Mouse (Mus musculus) yolk sac, embryonic 10.5 days (tissue): Measurements from ENCODE around the gene Fam3a.
"Not testable (repeated sequence)": the region's sequence is repeated elsewhere in the genome, so short reads cannot be mapped to it uniquely, and the experiment has no call there.

ENCODE experiments used
- DNase-seq: peaks from one replicate; pipeline ENCODE4 v3.0.0-alpha.2; 2017; ENCODE audit warnings: low spot score

The Fam3a gene

DNA sequence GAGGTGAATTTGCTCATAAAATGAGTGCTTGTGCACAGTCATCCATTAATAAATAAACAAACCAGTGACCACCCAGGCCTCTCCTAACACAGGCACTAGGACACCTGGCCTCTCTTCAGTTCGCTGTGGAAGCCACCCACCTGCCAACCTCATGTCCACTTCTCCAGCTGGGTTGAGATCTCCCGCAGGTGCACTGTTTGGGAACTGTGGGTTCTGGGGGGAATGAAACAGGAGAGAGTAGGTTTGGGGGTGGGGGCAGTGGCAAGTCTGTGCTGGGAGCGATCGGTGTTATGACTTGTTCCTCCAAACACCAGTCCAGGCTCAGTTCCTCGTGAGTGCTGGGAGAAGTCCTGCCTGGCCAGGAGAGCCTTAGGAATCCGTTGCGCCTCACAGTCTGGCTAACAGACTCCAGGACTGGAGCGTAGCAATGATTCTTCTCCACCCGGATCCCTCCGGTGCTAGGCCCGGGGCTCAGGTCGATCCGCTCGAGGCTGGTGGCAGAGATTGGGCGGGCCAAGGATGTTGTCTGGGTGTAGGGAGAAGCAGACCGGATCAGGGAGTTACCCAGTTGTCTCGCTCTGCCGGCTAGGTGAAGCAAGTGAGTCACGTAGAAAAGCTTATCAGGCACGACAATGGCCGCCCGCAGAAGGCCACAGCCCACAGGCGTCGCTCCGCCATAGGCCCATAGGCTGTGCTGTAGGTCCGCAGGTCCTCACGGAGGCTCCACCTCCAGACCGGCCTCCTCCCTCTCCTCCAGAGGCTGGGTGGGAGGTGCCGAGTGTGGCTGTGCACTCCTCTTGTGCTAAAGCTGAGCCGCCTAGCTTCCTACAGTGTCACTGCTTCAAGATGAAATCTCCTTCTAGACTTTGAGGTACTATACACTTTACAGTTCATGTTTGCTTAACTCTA is at the start of gene Fam3a, which contains the start of gene Ikbkg:
Gene Fam3a, minus strand, starts transcription at position 738 of the 909 bp plus-strand sequence.
Gene Ikbkg, plus strand, starts transcription at position 756 of the 909 bp plus-strand sequence.
- peak; percentile 83 for DNase-seq

DNA sequence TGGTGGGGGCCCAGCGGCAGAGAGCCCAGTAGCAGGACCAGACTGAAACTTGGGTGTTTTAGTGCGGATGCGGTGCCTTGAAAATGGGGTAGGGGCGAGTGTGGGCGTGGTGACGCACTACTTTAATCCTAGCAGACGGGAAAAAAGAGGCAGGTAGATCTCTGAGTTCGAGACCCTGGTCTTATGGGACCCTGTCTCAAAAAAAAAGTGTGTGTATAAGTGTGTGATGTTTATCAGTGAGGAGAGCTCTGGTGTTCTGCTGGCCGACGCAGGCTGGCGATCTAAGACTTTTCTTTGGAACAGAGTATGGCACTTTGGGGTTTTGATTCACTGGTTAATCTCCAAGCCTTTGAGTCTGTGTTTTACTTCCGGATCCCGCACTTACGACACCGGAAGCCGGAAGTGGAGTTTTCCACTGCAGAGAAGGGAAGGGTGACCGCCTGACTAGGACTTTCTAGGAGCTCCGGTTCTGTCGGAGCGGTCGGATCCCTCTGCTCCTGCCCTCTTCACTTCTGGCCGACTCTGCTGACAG is 36.3 kb upstream of the Fam3a start:
- DNase-seq, result peak; percentile 66

DNA sequence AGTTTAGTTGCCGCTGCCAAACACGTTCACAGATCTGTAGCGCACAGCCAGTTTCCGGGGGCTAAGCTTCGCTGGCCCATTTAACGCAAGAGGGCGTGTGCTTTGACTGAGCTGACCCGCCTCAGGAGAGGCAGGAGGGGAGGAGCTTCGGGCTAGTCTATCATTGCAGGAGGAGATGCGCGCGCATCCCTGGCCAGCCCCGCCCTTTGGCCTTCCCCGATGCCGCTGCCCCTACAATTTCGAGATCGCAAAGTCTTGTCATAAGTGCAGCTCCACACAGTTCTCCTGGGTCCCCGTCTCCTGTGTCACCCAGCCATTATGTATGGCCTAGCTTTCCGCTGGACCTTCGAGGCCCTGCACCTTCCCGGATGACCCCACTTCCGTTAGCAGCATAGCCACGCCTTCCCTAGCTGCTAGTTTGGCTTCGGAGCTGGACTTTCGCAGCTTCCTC is 35.8 kb upstream of the Fam3a start, which contains the start of gene G6pdx:
Gene G6pdx, minus strand, starts transcription at position 369 of the 451 bp plus-strand sequence.
- peak; percentile 88 for DNase-seq

DNA sequence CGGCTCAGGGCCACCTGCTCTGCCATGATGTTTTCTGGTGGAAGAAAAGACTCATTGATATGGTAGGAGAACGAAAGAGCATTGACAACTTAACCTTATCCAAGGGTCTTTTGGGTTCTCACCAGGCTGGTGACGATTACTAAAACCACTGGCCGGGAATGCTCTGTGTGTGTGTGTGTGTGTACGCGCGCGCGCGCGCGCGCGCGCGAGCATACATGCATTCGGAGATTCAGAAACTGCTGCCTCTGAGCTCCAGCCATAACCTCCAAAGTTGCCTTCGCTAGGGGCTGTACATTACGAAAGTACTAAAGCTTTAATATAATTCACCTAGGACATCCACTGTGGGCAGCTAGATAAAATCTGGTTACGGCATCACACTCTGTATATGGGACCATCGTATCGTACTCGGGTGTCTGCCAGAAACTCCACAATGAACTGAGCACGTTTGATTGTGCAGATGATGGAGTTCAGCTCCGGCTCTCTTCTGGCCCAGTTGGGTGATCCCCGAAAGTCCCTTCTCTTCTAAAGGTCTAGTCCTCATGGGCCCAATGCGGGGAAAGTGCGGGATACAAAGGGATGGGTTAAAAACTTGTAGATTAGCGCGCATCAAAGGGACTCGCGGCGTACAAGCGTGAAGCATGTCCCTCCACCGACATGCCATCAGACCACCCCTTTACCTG is 35.2 kb upstream of the Fam3a start:
- DNase-seq, result no peak

DNA sequence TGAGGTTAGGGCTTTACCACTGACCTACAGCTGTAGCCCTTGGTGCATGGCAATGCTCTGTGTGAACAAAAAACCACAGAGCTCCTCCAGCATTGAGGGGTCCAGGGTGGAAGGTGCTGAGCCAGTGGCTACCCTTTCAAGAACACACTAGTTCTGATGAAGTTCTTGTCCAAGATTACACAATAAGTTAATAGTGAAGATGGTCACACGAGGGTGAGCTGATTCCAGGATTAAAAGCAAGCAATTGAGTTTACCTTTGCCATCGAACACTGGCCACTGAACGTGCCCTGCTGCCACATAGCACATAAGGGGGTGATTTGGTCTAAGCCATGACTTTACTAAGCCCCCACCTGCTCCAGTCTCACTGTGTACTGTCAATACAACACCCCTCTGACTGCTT is 34.0 kb upstream of the Fam3a start:
- no peak for DNase-seq

DNA sequence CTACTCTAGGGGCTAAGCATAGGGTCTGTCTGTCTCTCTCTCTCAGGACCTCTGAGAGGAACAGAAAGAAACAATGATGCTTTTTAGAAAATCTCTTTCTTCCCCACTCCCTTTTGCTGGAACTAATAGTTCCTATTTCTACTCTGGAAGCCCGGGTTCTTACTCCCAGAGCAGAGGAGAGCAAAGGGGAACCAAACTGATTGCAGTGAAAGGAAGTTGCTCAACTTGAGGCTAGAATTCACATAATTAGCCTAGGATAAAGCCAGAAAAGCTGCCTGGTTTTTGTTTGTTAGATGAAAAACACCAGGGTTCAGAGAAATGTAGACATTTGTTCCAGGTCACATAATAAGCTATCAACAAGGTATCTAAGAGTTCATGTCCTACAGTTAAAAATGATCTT is 33.2 kb upstream of the Fam3a start:
- no peak for DNase-seq

DNA sequence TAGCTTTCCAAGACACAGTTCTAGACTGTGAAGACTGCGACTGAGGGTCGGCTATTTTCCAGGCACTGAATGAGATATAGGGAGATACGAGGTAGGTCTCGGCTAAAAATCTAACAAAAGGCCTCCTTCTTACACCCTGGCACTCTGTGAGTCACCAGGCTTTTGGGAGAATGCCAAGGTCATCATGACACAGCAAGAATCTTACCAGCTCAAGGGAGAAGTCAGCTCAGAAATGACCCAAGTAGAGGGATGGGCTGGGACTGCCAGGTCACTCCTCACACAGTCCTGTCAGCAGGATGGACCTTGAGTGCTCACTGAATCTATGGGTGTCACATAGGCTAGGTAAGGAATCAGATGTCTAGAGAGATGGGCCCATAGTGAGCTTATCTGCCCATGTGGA is 32.1 kb upstream of the Fam3a start:
- DNase-seq, result peak; percentile 12

DNA sequence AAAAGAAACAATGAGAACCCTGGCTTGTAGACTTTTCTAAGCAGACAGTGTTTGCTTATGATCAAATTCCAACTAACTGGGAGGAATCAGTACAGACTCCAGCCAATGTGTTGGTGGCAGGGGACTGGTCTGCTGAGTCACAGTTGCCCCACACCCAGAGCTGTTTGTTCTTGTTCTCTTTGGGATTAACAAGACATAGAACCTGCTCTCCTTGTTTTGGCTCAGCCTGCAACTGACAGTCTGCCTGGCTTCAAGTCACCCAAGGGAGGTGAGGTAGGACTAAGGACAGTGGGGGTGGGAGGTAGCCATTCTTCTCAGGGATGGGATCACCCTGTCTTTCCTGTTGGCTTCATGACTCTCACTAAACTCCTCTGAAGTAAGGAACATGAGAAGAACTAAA is 31.4 kb upstream of the Fam3a start:
- peak; percentile 71 for DNase-seq

DNA sequence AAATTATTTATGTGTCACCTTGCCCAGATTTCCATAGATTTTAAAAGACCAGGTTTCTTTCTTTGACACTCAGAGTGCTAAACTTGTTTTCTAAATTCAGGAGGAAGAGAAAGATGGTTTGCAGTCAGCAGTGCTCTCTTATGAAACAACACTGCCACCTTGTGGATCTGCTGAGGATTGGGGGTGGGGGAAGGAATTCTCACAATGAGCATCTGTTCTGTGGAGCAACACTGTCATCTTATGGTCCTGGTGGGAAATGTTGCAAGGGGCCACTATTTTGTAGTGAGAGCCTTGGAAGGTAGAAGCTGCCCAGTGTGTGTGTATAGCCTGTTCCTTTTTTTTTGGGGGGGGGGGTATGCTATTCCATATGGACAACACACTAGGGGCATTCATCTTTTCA is 20.3 kb upstream of the Fam3a start:
- DNase-seq, result peak; percentile 34

DNA sequence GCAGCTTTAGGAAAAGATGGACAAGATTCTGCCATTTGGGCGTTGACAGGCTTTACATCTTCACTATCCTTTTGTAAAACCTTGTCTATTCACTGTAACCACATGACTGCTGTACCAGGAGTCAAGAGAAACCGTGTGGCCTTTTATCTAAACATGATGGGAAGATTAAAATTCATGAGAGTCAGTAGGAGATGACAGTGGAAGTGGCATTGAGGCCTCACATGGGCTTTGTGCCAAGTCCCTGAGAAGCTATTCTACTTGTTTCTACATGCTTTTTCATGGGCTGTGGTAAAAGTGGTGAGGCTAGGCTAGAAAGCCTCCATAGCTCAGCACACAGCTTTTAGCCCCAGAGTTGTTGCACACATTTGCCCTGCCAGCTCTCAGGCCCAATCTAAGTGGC is 15.3 kb upstream of the Fam3a start:
- no peak for DNase-seq

DNA sequence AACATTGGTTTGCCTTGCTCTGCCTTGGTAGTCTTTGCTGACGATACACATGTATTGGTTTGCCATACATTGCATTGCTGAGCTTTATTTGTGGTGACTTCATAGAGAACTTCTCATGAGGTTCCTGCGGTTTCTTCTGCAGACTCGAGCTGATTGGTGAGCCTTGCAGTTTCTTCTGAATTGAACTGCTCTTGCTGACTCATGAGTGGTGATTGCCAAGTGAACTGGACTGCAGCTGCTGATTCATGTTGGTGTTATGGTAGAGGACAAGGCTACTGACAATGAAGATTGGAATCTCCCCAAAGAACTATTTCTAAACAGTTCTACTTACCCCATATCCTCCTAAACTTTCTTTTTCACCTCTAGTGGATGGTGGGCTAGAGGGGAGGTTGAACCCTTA is 7.1 kb upstream of the Fam3a start:
- DNase-seq, result no peak

DNA sequence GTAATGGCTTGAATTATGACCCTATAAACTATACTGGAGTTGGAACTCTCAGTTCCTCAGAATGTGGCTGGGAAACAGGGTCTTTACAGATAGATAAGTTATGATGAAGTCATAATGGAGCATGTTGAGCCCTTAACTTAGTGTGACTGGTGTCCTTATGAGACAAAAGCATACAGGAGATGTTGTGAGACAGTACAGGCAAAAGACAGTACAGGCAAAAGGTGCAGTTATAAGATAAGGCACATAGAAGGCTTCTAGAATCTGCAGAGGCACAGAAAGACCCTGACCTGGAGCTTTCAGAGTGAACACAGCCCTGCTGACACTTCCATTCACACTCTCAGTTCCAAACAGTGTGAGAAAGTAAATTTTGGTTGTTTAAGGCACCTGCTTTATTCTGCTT is 4.9 kb downstream of the Fam3a start:
- no peak for DNase-seq

DNA sequence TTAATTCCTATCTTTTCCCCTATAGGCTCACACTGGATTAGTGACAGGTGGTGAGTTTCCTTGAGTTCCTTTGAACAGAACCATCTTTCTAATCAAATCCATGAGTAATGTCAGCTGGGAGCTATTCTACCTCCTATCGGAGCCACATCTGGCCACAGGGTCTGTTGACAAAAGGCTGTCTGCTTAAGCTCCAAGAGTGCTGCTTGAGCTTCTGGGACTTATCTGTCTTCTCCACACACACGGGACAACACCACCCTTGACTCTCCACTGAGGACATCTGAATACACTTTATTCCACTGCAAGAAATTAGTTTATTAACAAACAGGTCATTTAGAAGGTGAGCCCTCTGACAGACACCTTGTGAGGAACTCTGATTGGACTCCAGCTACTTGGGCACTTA is 8.6 kb downstream of the Fam3a start:
- no peak for DNase-seq

DNA sequence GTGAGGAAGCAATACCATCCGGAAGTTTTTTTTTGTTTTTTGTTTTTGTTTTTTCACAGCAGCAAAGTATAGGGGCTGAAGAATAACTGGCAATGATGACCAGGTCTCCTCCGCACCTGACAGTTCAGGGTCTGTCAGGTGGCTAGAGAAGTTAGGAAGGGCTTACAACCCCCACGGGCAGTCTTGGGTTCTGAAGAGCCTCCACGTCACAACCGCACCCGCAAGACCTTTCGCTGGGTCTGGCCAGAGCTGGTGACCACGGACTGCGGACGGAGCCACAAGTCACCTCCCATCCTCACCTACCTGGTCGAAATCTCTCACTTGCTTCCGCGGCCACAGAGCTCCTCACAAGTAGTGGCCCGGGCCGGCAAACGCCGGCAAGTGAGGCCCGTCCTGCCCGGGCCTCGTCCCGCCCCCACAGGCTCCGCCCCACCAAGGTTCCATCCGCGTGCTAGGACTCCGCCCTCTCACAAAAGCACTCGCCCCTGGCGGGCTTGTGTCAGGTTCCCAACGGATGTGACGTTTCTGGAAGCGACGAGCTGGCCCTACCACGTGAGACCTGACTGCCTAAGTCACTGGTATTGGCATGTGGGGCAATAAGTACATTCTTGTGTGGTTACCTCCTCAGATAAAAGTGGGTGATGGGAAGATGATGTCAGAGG is 20.1 kb downstream of the Fam3a start, which contains the start of the genes Ubl4a and Slc10a3:
Gene Ubl4a, minus strand, starts transcription at position 331 of the 662 bp plus-strand sequence.
Gene Slc10a3, minus strand, starts transcription at position 462 of the 662 bp plus-strand sequence.
- peak; percentile 84 for DNase-seq

DNA sequence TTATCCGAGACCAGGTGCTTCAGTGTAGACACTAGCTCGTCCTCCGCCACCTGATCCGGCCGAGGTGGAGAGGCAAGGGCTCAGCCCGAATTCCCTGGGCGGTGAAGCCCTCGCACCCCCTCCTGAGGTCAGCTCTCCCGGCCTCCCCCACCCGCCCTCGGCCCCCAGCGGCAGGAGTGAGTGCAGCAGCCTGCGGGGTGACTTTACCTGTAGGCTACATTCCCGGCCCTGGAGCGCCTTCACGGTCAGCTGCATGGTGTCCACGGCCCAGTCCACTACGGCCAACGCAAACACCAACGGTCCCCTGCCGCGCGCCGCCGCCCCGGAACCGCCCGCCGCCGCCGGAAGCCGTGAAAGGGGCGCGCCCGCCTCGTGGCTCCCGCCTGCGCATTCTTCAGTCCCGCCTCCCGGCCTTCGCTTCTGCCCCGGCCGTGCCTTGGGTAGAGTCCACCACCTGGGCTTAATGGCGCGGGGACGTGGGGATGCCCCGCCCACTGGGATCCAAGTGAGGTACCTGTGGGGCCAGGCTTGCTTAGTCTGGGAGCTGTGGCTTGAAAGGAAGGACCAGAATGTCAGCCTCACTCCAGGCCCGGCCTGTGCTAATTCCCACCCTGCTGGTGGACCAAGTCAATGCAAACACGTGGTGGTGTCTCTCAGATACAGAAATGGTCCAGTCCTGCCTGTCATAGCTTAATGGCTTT is 24.7 kb downstream of the Fam3a start:
- DNase-seq, result peak; percentile 77

DNA sequence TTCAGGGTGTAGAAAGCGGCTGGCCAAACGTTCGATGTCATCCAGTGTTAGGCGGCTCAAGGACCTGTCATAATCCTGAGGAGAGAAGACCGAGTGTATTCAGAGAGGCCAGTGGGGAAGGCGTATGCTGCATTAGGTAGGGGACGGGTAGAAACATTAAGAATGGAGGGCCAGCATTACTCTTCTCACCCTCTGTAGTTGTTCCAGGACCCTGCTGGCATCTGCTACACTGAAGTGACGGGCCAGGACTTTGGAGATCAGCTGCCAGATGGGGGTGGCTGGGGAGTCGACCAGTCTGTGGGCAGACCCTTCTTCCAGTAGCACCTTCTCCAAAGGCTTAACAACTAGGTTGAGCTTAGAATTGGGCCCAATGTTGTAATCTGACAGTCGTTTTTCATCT is 25.6 kb downstream of the Fam3a start:
- DNase-seq, result no peak

DNA sequence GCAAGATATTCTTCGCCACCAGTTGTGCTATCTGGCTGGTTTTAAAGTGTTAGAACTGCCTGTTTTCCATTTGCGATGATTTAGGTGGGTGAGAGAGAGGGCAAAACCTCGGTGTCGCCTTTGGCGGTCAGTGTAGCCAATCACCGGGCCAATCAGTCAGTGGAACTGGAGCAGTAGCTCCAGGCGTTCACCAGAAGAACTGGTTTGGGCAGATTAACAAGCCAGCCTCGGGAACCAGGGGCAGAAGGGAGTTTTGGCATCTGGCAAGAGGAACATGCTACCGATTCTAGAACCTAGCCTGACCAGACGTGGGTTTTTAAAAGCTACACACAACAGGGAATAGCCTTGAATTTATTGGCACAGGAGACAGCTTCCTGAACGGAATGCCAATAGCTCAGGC is 33.9 kb downstream of the Fam3a start:
- DNase-seq, result no peak

DNA sequence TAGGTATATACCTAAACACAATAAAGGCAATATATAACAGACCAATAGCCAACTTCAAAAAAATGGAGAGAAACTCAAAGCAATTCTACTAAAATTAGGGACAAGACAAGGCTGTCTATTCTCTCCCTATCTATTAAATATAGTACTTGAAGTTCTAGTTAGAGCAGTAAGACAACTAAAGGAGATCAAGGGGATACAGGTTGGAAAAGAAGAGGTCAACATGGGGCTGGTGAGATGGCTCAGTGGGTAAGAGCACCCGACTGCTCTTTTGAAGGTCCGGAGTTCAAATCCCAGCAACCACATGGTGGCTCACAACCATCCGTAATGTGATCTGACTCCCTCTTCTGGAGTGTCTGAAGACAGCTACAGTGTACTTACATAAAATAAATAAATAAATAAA is 36.0 kb downstream of the Fam3a start:
- DNase-seq, result not testable (repeated sequence)

DNA sequence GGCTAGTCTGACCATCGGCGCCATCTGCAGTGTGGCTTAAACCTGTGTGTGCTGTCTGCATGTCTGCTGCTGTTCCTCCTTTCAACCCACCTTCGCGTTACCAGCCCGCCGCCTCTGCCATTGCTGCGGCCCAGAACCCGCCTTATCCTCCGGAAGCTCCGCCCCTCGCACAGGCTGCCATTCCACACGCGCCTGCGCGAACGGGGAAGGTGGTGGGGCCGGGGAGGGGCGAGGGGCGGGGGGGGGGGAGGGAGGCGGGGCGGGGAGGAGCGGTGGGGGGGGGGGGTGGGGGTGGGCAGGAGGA is 39.7 kb downstream of the Fam3a start, which contains the start of gene Lage3:
Gene Lage3, minus strand, starts transcription at position 152 of the 304 bp plus-strand sequence.
- peak; percentile 73 for DNase-seq

DNA sequence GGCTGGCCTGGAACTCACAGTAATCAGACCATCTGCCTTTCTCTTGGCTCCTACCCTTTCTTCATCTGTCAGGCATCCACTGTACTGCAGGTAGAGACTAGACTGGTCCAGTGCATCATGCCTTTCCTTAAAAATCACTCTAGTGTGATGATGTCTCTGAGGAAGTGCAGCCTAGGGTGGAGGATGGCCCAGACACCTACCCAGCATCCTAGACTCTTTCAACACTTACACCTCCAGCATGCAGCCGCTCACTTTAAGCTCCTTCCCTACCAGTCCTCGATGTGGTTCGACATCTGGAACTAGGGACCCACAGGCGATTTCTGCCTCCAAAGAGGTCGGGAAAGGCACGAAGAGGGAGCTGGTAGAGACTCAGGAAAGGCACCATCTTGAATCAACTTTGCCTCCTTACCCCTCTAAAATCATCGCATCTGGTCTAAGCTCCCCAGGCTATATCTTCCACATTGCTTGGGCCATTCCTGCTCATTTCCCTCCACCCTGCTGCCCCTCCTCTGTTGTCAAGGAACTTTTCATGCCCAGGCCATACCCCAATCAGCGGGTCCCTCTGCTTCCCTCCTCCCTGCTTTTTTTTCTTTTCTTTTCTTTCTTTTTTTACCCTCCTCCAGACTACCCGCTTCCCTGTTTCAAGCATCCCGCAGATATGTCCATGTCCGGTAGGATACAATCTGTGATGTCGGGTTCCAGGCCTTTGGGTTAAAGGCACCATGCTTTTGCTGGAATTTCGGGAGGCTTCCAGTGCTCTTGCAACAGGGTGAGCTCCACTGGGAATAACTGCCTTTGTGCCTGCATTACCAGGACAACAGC is 40.2 kb downstream of the Fam3a start:
- no peak for DNase-seq
